Mouse (Mus musculus) kidney, adult 2 months (tissue): ENCODE data around the gene 3100002H09Rik.

ENCODE experiments used
- CTCF ChIP-seq: fragments of 200-500 bp; conservative IDR thresholded peaks from 2 replicates; pipeline ENCODE4 v1.5.1; 2011; ENCODE audit warnings: low read depth, mild to moderate bottlenecking, control low read depth, low read length, moderate library complexity, mixed read lengths; ENCODE audit not compliant: insufficient read depth, insufficient read length
- POLR2A ChIP-seq: fragments of 200-500 bp; IDR thresholded peaks from one replicate; pipeline ENCODE4 v1.6.1; 2011; ENCODE audit warnings: low read depth, low read length, control low read depth

- TF ChIP-seq POLR2A (no peak), CTCF (no peak)
These were observed 35.2 kb downstream of the 3100002H09Rik start for GRCm38 (mm10) chr4:124575269-124575954.
